Mouse (Mus musculus): ENCODE data around the gene Rngtt.

- no peak for TF ChIP-seq POLR2A (IDR thresholded peaks at IDR 0.05; ENCODE audit: extremely low read depth, insufficient read depth, low read length)
- no peak for TF ChIP-seq CTCF (IDR thresholded peaks at IDR 0.05; ENCODE audit: extremely low read depth, insufficient read depth, low read length)
Observed at GRCm38 (mm10) chr4:33417391-33417790, 107.3 kb downstream of the Rngtt start.

Data from cortical plate, adult 2 months (tissue).